Mouse (Mus musculus): ENCODE results near the gene Samd10. TPM values are rescaled to one million over a fixed set of nuclear protein-coding genes. Genes with fewer than 3 reads are reported as not detected.

Samd10 gene
- polyA plus RNA-seq, 1 experiment: 0.67 TPM

DNA sequence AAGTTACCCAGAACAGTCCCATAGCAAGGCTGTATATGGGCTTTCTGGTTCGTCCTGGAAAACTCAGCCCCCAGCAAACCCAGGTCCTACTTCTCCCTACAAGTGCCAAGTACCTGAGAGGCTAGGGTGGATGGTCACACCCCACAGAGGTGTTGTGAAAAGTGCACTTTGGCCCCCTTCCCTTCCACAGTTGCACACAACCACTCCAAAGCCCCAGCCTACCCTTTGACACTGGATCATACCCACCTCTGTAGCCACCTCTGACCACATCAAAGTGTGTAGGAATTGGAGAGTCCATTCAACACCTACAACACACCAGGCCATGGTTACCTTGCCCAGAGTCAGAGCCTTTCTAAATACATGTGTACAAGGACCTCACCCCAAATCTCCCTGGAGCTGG, 16.1 kb downstream of the Samd10 start:
- Histone ChIP-seq H3K4me3 (no peak overlapping the region), H3K27me3 (ENCODE audit: control insufficient read depth, insufficient read depth, insufficient read length) (no peaks in the 10 kb centered on the region), H3K79me2 (ENCODE audit: control insufficient read depth, insufficient read depth) (peaks cover 11% of the 10 kb centered on the region), H3K36me3 (ENCODE audit: control insufficient read depth, insufficient read depth) (peaks cover 12% of the 10 kb centered on the region), H3K4me2 (ENCODE audit: low read depth) (no peak overlapping the region), H3ac (ENCODE audit: control insufficient read depth, insufficient read length) (no peak overlapping the region)
- TF ChIP-seq POLR2AphosphoS2 (IDR thresholded peaks at IDR 0.05; ENCODE audit: insufficient read length, low read depth) (no peak), MYOD1 (IDR thresholded peaks at IDR 0.05; ENCODE audit: control insufficient read depth in 1 of 3, insufficient read length in 2 of 3, low read depth in 2 of 3) (no peak), TCF3 (IDR thresholded peaks at IDR 0.05; ENCODE audit: insufficient read length, low read depth) (no peak), REST (IDR thresholded peaks at IDR 0.05; ENCODE audit: insufficient read depth, insufficient read length) (no peak)

DNA sequence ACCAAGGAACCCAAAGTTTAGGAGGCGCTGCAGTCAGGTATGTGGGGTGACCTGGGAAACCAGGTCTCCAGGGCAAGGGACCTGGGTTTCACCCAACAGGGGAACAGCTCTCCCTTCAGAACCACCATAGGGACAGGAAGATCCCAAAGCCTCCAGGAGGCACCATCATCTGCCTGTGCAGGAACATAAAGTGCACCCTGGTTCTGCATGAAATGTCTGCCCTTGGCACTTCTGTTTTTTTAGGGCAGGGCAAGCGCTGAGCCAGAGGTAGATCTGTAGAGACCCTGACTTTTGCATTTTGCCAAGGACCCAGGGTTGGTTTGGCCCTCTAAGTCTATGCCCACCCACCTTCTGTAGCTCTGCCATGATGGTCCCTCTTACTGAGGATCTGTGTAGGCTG, 16.7 kb downstream of the Samd10 start:
- peaks cover 12% of the 10 kb centered on the region for H3K36me3 ChIP-seq (ENCODE audit: control insufficient read depth, insufficient read depth)
- H3ac ChIP-seq (ENCODE audit: control insufficient read depth, insufficient read length): no peak overlapping the region
- H3K79me2 ChIP-seq (ENCODE audit: control insufficient read depth, insufficient read depth): peaks cover 13% of the 10 kb centered on the region
- TF ChIP-seq CEBPB (IDR thresholded peaks at IDR 0.05; ENCODE audit: insufficient read depth, poor library complexity, severe bottlenecking): no peak
- no peak for TF ChIP-seq MYOD1 (IDR thresholded peaks at IDR 0.05; ENCODE audit: control insufficient read depth in 1 of 3, insufficient read length in 2 of 3, low read depth in 2 of 3)
- no peak for TF ChIP-seq REST (IDR thresholded peaks at IDR 0.05; ENCODE audit: insufficient read depth, insufficient read length)
- TF ChIP-seq TCF12 (IDR thresholded peaks at IDR 0.05; ENCODE audit: insufficient read depth, poor library complexity, severe bottlenecking): no peak
- no peak for TF ChIP-seq POLR2A (IDR thresholded peaks at IDR 0.05; ENCODE audit: insufficient read length, low read depth)
- no peak for TF ChIP-seq TCF3 (IDR thresholded peaks at IDR 0.05; ENCODE audit: insufficient read length, low read depth)
- no peak for TF ChIP-seq MAX (IDR thresholded peaks at IDR 0.05; ENCODE audit: low read depth)
- no peak for TF ChIP-seq POLR2AphosphoS2 (IDR thresholded peaks at IDR 0.05; ENCODE audit: insufficient read length, low read depth)
- TF ChIP-seq MYOG (IDR thresholded peaks at IDR 0.05; ENCODE audit: control insufficient read depth in 1 of 3, insufficient read depth in 1 of 3, insufficient read length in 2 of 3, low read depth in 2 of 3): no peak
- TF ChIP-seq USF1 (IDR thresholded peaks at IDR 0.05; ENCODE audit: low read depth): no peak
- no peak for TF ChIP-seq SRF (IDR thresholded peaks at IDR 0.05; ENCODE audit: control insufficient read depth, insufficient read length, low read depth)
- H3K4me3 ChIP-seq: peak overlapping the region; percentile 50
- no peaks in the 10 kb centered on the region for H3K27me3 ChIP-seq (ENCODE audit: control insufficient read depth, insufficient read depth, insufficient read length)
- H3K4me2 ChIP-seq (ENCODE audit: low read depth): peak overlapping the region; percentile 74

DNA sequence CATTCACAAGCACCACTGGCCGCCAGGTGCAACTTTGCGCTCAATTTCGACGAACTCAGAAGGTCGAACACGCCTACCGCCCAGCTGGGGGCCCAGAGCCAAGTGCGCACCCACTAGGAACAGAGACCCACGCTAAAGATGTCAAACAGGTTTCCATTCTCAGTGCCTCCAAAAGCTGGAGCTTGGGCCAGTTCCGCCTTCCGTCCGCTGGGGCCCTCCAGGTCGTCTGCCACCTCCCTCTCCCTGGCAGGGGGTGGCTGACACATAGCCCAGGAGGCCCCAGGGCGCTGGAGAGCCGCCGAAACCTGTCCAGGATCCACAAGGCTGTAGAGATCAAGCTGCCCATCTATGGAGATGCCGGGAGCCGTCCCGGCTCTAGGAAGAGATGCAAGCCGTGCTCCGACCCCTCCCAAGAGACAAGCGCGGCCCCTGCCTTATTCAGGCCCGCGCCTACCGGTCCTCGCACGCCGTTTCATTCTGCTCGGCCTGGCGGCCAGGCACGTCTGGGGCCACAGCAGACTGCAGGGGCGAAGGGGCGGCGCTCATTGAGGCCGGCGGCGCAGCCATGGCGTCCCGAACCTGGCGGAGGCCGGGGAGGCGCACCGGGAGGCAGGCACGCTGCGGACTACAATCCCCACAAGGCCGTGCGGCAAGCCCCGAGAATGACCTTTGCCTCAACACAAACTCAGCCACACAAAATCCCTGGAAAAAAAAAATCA, 17.5 kb downstream of the Samd10 start:
- Histone ChIP-seq H3K4me3 (peak overlapping the region; percentile 50), H3K4me2 (ENCODE audit: low read depth) (peak overlapping the region; percentile 89), H3K36me3 (ENCODE audit: control insufficient read depth, insufficient read depth) (peaks cover 12% of the 10 kb centered on the region), H3ac (ENCODE audit: control insufficient read depth, insufficient read length) (peak overlapping the region; percentile 86), H3K79me2 (ENCODE audit: control insufficient read depth, insufficient read depth) (peaks cover 13% of the 10 kb centered on the region), H3K27me3 (ENCODE audit: control insufficient read depth, insufficient read depth, insufficient read length) (no peaks in the 10 kb centered on the region)
- peak; percentile 95 for TF ChIP-seq POLR2AphosphoS2 (IDR thresholded peaks at IDR 0.05; ENCODE audit: insufficient read length, low read depth)
- TF ChIP-seq USF1 (IDR thresholded peaks at IDR 0.05; ENCODE audit: low read depth): no peak
- TF ChIP-seq POLR2A (IDR thresholded peaks at IDR 0.05; ENCODE audit: insufficient read length, low read depth): peak; percentile 80

DNA sequence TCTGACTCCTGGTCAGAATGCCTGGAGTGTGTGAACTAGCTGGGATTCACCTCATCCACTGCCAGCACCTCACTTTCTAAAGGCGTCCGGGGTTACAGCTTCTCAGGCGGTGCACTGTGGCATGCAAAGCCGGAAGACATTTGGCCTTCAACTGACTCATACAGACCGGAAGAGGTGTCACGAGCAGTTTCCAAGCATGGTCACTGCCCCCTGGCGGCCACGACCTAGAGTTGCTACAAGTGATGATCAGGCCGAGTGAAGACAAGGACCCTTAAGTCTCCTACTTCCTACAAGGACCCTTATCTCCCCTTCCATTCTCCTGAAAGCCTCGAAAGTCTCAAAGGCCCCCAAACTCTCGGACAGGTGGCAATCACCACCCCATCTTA, 18.0 kb downstream of the Samd10 start:
- Histone ChIP-seq H3K4me3 (peak overlapping the region; percentile 50), H3ac (ENCODE audit: control insufficient read depth, insufficient read length) (peak overlapping the region; percentile 86), H3K36me3 (ENCODE audit: control insufficient read depth, insufficient read depth) (peaks cover 10% of the 10 kb centered on the region), H3K79me2 (ENCODE audit: control insufficient read depth, insufficient read depth) (peaks cover 13% of the 10 kb centered on the region), H3K4me2 (ENCODE audit: low read depth) (peak overlapping the region; percentile 89), H3K27me3 (ENCODE audit: control insufficient read depth, insufficient read depth, insufficient read length) (no peaks in the 10 kb centered on the region)
- TF ChIP-seq TCF12 (IDR thresholded peaks at IDR 0.05; ENCODE audit: insufficient read depth, poor library complexity, severe bottlenecking): no peak
- no peak for TF ChIP-seq E2F4 (IDR thresholded peaks at IDR 0.05; ENCODE audit: insufficient read depth)
- TF ChIP-seq MAX (IDR thresholded peaks at IDR 0.05; ENCODE audit: low read depth): no peak
- TF ChIP-seq REST (IDR thresholded peaks at IDR 0.05; ENCODE audit: insufficient read depth, insufficient read length): no peak
- TF ChIP-seq POLR2A (IDR thresholded peaks at IDR 0.05; ENCODE audit: insufficient read length, low read depth): peak; percentile 66
- TF ChIP-seq POLR2AphosphoS2 (IDR thresholded peaks at IDR 0.05; ENCODE audit: insufficient read length, low read depth): peak; percentile 55
- no peak for TF ChIP-seq MYOG (IDR thresholded peaks at IDR 0.05; ENCODE audit: control insufficient read depth in 1 of 3, insufficient read depth in 1 of 3, insufficient read length in 2 of 3, low read depth in 2 of 3)
- TF ChIP-seq USF1 (IDR thresholded peaks at IDR 0.05; ENCODE audit: low read depth): peak; percentile 27
- no peak for TF ChIP-seq CEBPB (IDR thresholded peaks at IDR 0.05; ENCODE audit: insufficient read depth, poor library complexity, severe bottlenecking)
- peak in 1 of 3 experiments; percentile 7 for TF ChIP-seq MYOD1 (IDR thresholded peaks at IDR 0.05; ENCODE audit: control insufficient read depth in 1 of 3, insufficient read length in 2 of 3, low read depth in 2 of 3)
- no peak for TF ChIP-seq TCF3 (IDR thresholded peaks at IDR 0.05; ENCODE audit: insufficient read length, low read depth)
- TF ChIP-seq SRF (IDR thresholded peaks at IDR 0.05; ENCODE audit: control insufficient read depth, insufficient read length, low read depth): peak; percentile 38

DNA sequence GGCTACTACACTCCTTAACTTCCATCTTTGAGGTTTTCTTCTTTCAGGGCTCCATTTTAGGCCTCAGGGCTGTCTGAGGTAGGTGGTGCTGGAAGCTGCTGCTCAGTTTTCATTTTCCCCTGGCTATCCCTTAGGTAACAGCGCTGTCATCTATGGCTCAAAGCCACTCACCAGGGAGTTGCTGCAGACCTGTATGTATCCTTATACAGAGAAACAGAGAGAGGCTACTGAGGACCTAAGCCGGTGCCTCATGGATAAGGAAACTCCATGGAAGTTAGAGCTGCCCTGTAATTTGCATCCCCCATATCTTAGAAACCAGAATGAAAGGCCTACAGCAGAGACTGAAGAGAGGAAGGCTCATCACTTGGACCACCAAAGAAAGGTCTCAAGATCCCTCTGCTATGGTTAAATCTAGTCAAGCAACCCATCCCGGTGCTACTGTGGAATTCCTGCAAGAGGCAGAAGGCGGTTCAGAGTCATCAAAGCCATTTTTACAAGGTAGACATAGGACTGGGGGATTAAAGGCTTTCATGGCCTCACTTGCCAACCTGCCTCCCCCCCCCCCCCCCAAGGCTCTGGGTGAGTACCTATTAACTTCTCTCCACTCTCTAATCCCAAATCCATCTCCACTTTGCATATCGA, 18.8 kb downstream of the Samd10 start:
- H3K79me2 ChIP-seq (ENCODE audit: control insufficient read depth, insufficient read depth): peaks cover 13% of the 10 kb centered on the region
- H3K4me3 ChIP-seq: peak overlapping the region; percentile 50
- H3K4me2 ChIP-seq (ENCODE audit: low read depth): peak overlapping the region; percentile 89
- no peaks in the 10 kb centered on the region for H3K27me3 ChIP-seq (ENCODE audit: control insufficient read depth, insufficient read depth, insufficient read length)
- TF ChIP-seq TCF12 (IDR thresholded peaks at IDR 0.05; ENCODE audit: insufficient read depth, poor library complexity, severe bottlenecking): no peak
- no peak for TF ChIP-seq POLR2AphosphoS2 (IDR thresholded peaks at IDR 0.05; ENCODE audit: insufficient read length, low read depth)
- TF ChIP-seq MYOD1 (IDR thresholded peaks at IDR 0.05; ENCODE audit: control insufficient read depth in 1 of 3, insufficient read length in 2 of 3, low read depth in 2 of 3): no peak
- no peak for TF ChIP-seq MYOG (IDR thresholded peaks at IDR 0.05; ENCODE audit: control insufficient read depth in 1 of 3, insufficient read depth in 1 of 3, insufficient read length in 2 of 3, low read depth in 2 of 3)
- no peak for TF ChIP-seq USF1 (IDR thresholded peaks at IDR 0.05; ENCODE audit: low read depth)
- TF ChIP-seq POLR2A (IDR thresholded peaks at IDR 0.05; ENCODE audit: insufficient read length, low read depth): no peak
- TF ChIP-seq CEBPB (IDR thresholded peaks at IDR 0.05; ENCODE audit: insufficient read depth, poor library complexity, severe bottlenecking): no peak
- no peak for TF ChIP-seq E2F4 (IDR thresholded peaks at IDR 0.05; ENCODE audit: insufficient read depth)
- peaks cover 4% of the 10 kb centered on the region for H3K36me3 ChIP-seq (ENCODE audit: control insufficient read depth, insufficient read depth)
- H3ac ChIP-seq (ENCODE audit: control insufficient read depth, insufficient read length): peak overlapping the region; percentile 86

Data from myocyte (in vitro differentiated cells).